Mouse (Mus musculus) frontal cortex, postnatal 36 days (tissue): ENCODE data around the gene Vmn2r95.
"Not testable (repeated sequence)": the region's sequence is repeated elsewhere in the genome, so short reads cannot be mapped to it uniquely, and the experiment has no call there.

ENCODE experiments used
- DNase-seq, 2 experiments: peaks; one replicate each; pipeline ENCODE4 v3.0.0; 2022; ENCODE audit warnings: low spot score in 2 of 2

Gene Vmn2r95

GRCm38 (mm10) chr17:18423778-18424177, at the start of gene Vmn2r95:
TSS of gene Vmn2r95 (plus strand) at chr17:18424078.
- DNase-seq: no peak

- no peak for DNase-seq
Observed at GRCm38 (mm10) chr17:18455619-18456140, 31.8 kb downstream of the Vmn2r95 start.

- DNase-seq: not testable (repeated sequence)
Observed at GRCm38 (mm10) chr17:18458126-18458634, 34.3 kb downstream of the Vmn2r95 start.

- DNase-seq: no peak
Observed at GRCm38 (mm10) chr17:18462695-18463094, 38.8 kb downstream of the Vmn2r95 start.

- no peak for DNase-seq
Observed at GRCm38 (mm10) chr17:18479885-18480284, 56.0 kb downstream of the Vmn2r95 start.
